Mouse (Mus musculus): ENCODE data around the gene Pigx. TPM values are rescaled to one million over a fixed set of nuclear protein-coding genes. Genes with fewer than 3 reads are reported as not detected.
A peak's percentile ranks its signal among the peaks of the same experiment; 100 is the strongest.

Gene Pigx
- 16.9 and 30.4 TPM in 2 replicates for total RNA-seq (2015; ENCODE audit: low replicate concordance)
- total RNA-seq (2017; ENCODE audit: low replicate concordance) = 5.9 and 18.3 TPM in 2 replicates

DNA sequence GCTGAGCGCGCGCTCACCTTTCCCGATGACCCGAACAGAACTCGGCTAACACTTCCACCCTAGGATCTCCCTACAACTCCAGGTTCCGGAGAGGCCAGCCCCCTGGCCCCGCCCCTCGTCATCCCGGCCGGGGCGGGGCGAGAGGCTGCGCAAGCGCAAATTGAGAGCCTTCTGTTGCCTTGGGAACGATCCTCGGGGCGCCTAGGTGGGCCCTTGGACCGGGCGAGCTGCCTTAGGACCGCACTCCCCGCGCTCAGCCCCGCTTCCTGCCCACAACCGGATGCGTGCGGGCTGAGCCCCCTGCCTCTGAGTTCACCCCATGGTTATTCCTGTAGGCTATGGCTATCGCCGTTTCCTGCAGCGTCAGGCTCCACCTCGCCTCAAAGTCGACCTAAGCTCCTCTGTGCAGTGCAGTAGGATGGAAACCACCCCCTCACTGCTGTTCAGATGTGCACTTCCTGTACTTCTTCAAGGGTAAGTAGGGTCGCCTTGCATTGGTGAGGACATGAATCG is at the start of gene Pigx, which contains the start of gene Cep19:
TSS of gene Pigx (minus strand) at position 103 of the 513 bp plus-strand sequence.
TSS of gene Cep19 (plus strand) at position 163 of the 513 bp plus-strand sequence.
- peak; percentile 98 for ATAC-seq (replicated peaks; ENCODE audit: low FRiP score, poor library complexity, severe bottlenecking)

- ATAC-seq (replicated peaks; ENCODE audit: low FRiP score, poor library complexity, severe bottlenecking) = peak; percentile 78
These were observed 48.2 kb upstream of the Pigx start for GRCm38 (mm10) chr16:32147589-32148207.

DNA sequence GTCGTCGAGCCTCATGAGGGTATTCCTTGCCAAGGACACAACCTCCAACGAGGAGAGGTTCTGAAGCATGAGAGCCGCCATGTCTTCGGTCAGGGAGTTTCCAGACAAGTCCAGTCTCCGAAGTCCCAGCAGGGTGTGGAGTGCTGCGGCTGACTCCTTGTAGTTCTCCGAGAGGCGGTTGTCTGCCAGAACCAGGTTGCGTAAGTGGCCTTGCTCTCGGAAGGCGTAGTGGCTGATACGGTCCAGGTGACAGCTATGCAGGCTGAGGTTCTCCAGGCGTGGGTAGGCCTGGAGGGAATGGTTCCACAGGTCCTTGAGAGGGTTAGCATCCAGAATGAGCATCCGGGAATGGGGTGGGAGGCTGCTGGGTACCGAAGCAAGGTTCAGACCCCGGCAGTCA is 45.1 kb upstream of the Pigx start:
- ATAC-seq (replicated peaks; ENCODE audit: low FRiP score, poor library complexity, severe bottlenecking) = no peak

DNA sequence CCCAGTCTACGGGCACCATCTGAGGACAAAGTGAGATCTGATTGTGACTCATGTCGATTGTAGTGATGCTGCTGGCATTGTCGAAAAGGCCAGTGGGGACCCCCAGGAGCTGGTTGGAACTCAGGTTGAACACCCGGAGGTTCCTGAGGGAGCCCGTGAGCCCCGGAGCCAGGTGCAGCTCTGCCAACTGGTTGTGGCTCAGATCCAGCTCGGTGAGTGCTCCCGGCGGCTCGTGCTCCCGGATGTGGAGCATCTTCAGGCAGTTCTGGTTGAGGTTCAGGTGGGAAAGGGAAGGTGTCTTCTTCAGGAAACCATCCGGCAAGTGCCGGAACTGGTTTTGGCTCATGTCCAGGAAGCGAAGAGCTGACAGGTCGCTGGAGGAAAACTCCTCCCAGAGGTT is 44.2 kb upstream of the Pigx start:
- no peak for ATAC-seq (replicated peaks; ENCODE audit: low FRiP score, poor library complexity, severe bottlenecking)

- no peak for ATAC-seq (replicated peaks; ENCODE audit: low FRiP score, poor library complexity, severe bottlenecking)
These were observed 39.4 kb upstream of the Pigx start for GRCm38 (mm10) chr16:32138954-32139353.

GRCm38 (mm10) chr16:32135842-32136357 is 36.4 kb upstream of the Pigx start:
- ATAC-seq (replicated peaks; ENCODE audit: low FRiP score, poor library complexity, severe bottlenecking) = no peak

DNA sequence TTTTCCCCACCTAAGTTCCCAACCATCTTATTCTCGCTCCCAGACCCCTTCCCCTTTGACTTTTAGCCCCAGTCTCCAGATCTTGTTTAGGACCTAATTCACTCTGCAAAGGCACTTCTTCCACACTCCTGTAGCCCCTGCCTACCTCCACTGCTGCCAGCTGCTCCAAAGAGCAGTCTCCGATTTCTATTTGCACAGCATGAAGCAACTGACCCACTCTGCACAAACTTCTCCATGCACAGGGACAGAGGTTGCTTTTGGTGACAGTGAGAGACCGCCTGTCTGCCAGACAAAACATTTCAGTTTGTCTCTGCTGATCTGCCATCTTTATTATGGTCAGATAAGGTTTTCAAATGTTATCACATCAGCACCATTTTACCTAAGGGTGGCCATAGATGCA is 33.6 kb upstream of the Pigx start:
- no peak for ATAC-seq (replicated peaks; ENCODE audit: low FRiP score, poor library complexity, severe bottlenecking)

DNA sequence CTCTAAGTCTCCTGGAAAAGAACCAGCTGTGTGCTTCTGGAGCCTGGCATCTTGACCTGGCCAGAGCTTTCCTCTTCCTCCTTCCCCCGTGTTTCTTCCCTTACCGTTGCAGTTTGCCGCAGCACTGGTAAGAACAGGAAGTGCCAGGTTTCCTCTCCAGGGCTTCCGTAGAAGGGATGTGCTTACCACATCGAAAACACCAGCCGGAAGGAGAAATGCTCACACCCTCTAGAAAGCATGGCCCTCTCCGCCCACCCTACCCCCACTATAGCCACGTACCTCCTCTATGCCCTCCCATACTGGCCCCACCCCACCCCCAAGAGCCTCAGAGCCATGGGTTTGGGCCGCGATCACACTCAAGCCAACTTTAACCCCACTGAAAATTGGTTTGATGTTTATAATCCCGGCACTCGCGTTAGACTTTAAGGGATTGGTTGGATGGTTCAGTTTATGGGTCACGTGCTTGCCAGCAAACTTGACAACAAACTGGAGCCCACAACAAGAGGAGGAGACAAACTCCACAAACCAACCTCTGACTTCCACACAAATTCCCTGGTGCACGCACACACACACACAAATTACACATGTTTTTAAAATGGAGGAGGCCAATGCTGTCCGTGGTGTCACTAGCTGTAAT is 30.8 kb upstream of the Pigx start:
- ATAC-seq (replicated peaks; ENCODE audit: low FRiP score, poor library complexity, severe bottlenecking) = 0 out of 2 replicates have a peak, but pooled peaks have one; percentile 47

DNA sequence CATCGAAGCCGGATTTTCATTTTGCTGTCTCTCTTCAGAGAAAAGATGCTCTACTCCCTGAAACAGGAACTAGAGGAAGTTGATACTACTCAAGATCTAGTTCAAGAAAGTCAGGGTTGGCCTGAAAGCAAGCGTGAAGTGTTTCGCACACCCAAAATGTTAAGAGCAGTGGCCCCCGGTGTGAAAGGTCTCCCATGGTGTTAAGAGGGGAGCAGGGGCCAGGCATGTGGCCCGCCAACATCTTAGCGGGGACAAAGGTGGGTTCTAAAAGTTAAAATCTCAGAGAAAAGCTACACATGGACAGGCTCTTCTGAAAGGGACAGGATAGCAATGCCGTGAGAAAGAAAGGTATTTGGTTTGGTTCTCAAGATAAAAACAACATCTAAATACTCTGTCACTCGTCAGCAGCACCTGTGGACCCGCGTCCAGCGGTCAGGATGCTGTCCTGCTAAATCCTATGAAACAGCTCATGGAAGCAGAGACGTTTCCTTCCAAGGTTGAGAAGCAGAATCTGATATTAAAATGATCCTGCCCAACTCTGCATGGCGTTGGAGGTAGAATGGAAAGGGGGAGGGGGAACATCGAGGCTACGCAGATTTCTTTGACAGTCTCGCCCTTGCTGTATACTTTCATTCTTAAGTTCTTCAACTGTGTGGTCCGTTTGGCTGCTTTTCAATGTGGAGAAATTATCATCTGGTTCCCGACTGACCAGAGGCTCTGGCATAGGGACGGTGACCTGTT is 30.1 kb upstream of the Pigx start:
- ATAC-seq (replicated peaks; ENCODE audit: low FRiP score, poor library complexity, severe bottlenecking) = no peak

DNA sequence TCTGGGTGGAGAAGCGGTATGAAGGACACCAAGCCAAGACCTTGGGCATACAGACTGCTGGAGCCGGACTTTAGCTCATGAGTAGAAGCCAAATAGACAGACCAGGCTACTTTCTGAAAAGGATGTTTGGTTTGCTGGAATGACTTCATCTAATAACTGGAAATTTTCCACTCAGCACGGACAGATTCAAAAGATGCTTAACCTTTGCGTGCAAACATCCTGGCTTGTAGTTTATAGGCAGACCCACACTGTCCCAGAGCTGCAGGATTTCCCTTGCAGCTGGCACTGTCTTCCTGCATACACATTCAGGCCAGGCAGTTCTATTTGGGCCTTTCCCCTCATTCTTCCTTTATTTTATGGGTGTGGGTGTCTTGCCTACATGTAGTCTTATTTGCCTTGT is 27.5 kb upstream of the Pigx start:
- ATAC-seq (replicated peaks; ENCODE audit: low FRiP score, poor library complexity, severe bottlenecking) = no peak

DNA sequence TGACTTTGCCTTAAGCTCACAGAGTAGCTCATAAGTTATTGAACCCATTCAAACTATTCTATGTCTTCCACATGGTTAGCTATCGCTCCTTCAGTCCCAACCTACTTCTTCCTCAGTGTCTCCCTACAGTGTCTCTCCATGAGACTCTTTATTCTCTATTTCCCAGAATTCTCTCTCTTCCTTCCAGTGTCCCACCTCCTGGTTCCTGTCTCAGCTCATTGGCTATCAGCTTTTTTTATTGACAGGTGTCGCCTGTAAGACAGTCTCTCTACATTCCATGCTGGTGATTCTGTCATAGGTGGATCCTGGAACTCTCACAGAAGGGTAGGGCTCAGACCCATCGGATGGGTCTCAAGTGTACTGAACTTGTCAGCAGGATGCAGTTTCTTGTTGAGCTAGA is 25.8 kb upstream of the Pigx start:
- ATAC-seq (replicated peaks; ENCODE audit: low FRiP score, poor library complexity, severe bottlenecking) = no peak

GRCm38 (mm10) chr16:32124444-32125335 is 25.1 kb upstream of the Pigx start:
- no peak for ATAC-seq (replicated peaks; ENCODE audit: low FRiP score, poor library complexity, severe bottlenecking)

- ATAC-seq (replicated peaks; ENCODE audit: low FRiP score, poor library complexity, severe bottlenecking) = no peak
These were observed 24.5 kb upstream of the Pigx start for GRCm38 (mm10) chr16:32124020-32124419.

DNA sequence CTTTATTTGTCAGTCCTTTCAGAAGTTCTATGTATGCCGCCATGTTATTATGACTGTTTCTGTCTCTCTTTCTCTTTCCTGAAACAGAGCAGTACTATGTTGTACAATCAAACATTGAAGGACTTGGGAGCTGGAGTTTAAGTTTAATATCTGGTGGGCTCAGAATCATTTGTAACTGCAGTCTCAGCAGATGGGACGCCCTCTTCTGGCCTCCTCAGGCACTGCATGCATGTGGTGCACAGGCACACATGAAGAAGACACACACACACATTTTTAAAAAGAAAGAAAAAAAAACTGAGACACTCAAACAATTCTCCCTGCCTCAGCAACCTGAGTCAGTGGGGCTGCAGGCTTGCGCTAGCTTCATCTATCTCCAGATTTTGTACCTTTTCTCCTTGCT is 20.9 kb upstream of the Pigx start:
- no peak for ATAC-seq (replicated peaks; ENCODE audit: low FRiP score, poor library complexity, severe bottlenecking)

GRCm38 (mm10) chr16:32116186-32116585 is 16.6 kb upstream of the Pigx start:
- 0 out of 2 replicates have a peak, but pooled peaks have one; percentile 14 for ATAC-seq (replicated peaks; ENCODE audit: low FRiP score, poor library complexity, severe bottlenecking)

- no peak for ATAC-seq (replicated peaks; ENCODE audit: low FRiP score, poor library complexity, severe bottlenecking)
These were observed 16.2 kb upstream of the Pigx start for GRCm38 (mm10) chr16:32115781-32116180.

- ATAC-seq (replicated peaks; ENCODE audit: low FRiP score, poor library complexity, severe bottlenecking) = peak; percentile 58; the same call in 1 of the 2 replicates
These were observed 15.6 kb upstream of the Pigx start for GRCm38 (mm10) chr16:32114968-32115695.

DNA sequence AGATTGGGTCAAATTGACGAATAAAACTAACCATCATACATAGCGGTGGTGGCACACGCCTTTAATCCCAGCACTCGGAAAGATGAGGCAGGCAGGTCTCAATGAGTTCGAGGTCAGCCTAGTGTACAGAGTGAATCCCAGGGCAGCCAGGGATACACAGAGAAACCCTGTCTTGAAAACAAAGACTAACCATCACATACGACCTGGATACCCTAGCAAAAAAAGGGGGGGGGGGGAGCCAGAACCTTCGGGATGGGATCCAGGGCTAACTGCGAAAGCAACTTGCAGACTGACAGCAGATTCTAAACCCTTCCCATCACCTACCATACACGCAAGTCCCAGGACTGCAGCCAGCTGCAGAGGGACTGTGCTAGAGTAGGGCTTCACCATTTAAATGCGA is 14.9 kb upstream of the Pigx start:
- ATAC-seq (replicated peaks; ENCODE audit: low FRiP score, poor library complexity, severe bottlenecking) = no peak
